Mouse (Mus musculus) heart, adult 2 months (tissue): ENCODE measurements around the gene Ces3a.
"Not testable (repeated sequence)": the region's sequence is repeated elsewhere in the genome, so short reads cannot be mapped to it uniquely, and the experiment has no call there.

ENCODE experiments used
- CTCF ChIP-seq: fragments of 200-600 bp; IDR thresholded peaks from 2 replicates; pipeline ENCODE4 v1.8.1; 2022; ENCODE audit warnings: antibody characterized with exemption, mild to moderate bottlenecking, moderate library complexity
- POLR2A ChIP-seq: fragments of 200-500 bp; IDR thresholded peaks from 2 replicates; pipeline ENCODE4 v1.6.1; 2011; ENCODE audit warnings: mild to moderate bottlenecking, low read depth, low read length, control low read depth; ENCODE audit not compliant: insufficient read depth

DNA sequence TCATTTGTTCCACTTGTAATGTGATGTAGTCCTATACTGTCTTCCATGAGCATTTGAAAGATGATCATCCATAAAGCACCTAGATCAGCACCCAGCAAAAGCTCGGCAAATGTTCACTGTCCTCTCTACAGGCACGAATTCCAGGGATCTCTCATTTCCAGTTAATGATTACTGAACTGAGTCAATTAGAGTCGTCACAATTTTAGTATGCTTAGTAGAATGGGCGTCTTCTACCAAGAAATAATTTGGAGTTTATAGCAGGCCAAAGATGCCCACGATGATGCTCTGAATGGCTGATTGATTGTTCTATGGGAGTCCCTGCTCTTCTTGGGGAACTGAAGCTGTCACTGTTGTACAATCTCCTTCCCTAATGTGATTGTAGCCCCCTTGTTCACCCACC lies 55.3 kb downstream of the Ces3a start:
- TF ChIP-seq CTCF, POLR2A: not testable (repeated sequence)
